Mouse (Mus musculus): Measurements from ENCODE around the gene Arf4. TPM values are rescaled to one million over a fixed set of nuclear protein-coding genes. Genes with fewer than 3 reads are reported as not detected.

Arf4 gene
- total and polyA plus RNA-seq, 3 experiments: 83.3 to 454 (median 205) TPM

GRCm38 (mm10) chr14:26609674-26610073, 28.2 kb upstream of the Arf4 start:
- ATAC-seq (ENCODE audit: extremely low read depth, insufficient number of reproducible peaks, low FRiP score, poor library complexity, severe bottlenecking): no peak
- Histone ChIP-seq H3K4me3 (ENCODE audit: low read depth, low read length) (no peak overlapping the region), H3K9me3 (replicated peaks) (no peaks in the 10 kb centered on the region), H3K36me3 (replicated peaks) (peaks cover 81% of the 10 kb centered on the region), H3K27me3 (ENCODE audit: insufficient read depth, low read length) (no peaks in the 10 kb centered on the region), H3K4me1 (ENCODE audit: insufficient read depth, low read depth, low read length) (peaks cover 32% of the 10 kb centered on the region)
- TF ChIP-seq TAL1 (conservative IDR thresholded peaks at IDR 0.05; ENCODE audit: low read depth, low read length): no peak
- no peak for TF ChIP-seq POLR2AphosphoS5 (IDR thresholded peaks at IDR 0.05; ENCODE audit: insufficient replicate concordance, low read depth, low read length)
- TF ChIP-seq CTCF (IDR thresholded peaks at IDR 0.05; ENCODE audit: low read depth, low read length): no peak
- no peak for TF ChIP-seq GATA1 (IDR thresholded peaks at IDR 0.05; ENCODE audit: borderline replicate concordance, low read length)
- TF ChIP-seq GATA2 (IDR thresholded peaks at IDR 0.05; ENCODE audit: borderline replicate concordance, low read depth, low read length): no peak
- DNase-seq (ENCODE audit: low spot score): no peak

GRCm38 (mm10) chr14:26610689-26611088, 27.2 kb upstream of the Arf4 start:
- DNase-seq (ENCODE audit: low spot score) (no peak), ATAC-seq (ENCODE audit: extremely low read depth, insufficient number of reproducible peaks, low FRiP score, poor library complexity, severe bottlenecking) (peak; percentile 56)
- TF ChIP-seq GATA2 (IDR thresholded peaks at IDR 0.05; ENCODE audit: borderline replicate concordance, low read depth, low read length): no peak
- TF ChIP-seq GATA1 (IDR thresholded peaks at IDR 0.05; ENCODE audit: borderline replicate concordance, low read length): no peak
- no peak for TF ChIP-seq TAL1 (conservative IDR thresholded peaks at IDR 0.05; ENCODE audit: low read depth, low read length)
- no peak for TF ChIP-seq CTCF (IDR thresholded peaks at IDR 0.05; ENCODE audit: low read depth, low read length)
- TF ChIP-seq POLR2AphosphoS5 (IDR thresholded peaks at IDR 0.05; ENCODE audit: insufficient replicate concordance, low read depth, low read length): no peak
- Histone ChIP-seq H3K4me1 (ENCODE audit: insufficient read depth, low read depth, low read length) (peaks cover 32% of the 10 kb centered on the region), H3K27me3 (ENCODE audit: insufficient read depth, low read length) (no peaks in the 10 kb centered on the region), H3K9me3 (replicated peaks) (no peaks in the 10 kb centered on the region), H3K4me3 (ENCODE audit: low read depth, low read length) (peak overlapping the region; percentile 30; the same call in 1 of the 2 replicates), H3K36me3 (replicated peaks) (peaks cover 79% of the 10 kb centered on the region)

GRCm38 (mm10) chr14:26625301-26625700, 12.6 kb upstream of the Arf4 start:
- Histone ChIP-seq H3K9me3 (replicated peaks) (no peaks in the 10 kb centered on the region), H3K27me3 (ENCODE audit: insufficient read depth, low read length) (no peaks in the 10 kb centered on the region), H3K36me3 (replicated peaks) (peaks cover 87% of the 10 kb centered on the region), H3K4me1 (ENCODE audit: insufficient read depth, low read depth, low read length) (peaks cover 5% of the 10 kb centered on the region; the same call in 1 of the 2 replicates), H3K4me3 (ENCODE audit: low read depth, low read length) (no peak overlapping the region)
- no peak for ATAC-seq (ENCODE audit: extremely low read depth, insufficient number of reproducible peaks, low FRiP score, poor library complexity, severe bottlenecking)
- no peak for TF ChIP-seq POLR2AphosphoS5 (IDR thresholded peaks at IDR 0.05; ENCODE audit: insufficient replicate concordance, low read depth, low read length)
- no peak for TF ChIP-seq GATA2 (IDR thresholded peaks at IDR 0.05; ENCODE audit: borderline replicate concordance, low read depth, low read length)
- no peak for TF ChIP-seq TAL1 (conservative IDR thresholded peaks at IDR 0.05; ENCODE audit: low read depth, low read length)
- no peak for TF ChIP-seq CTCF (IDR thresholded peaks at IDR 0.05; ENCODE audit: low read depth, low read length)
- no peak for TF ChIP-seq GATA1 (IDR thresholded peaks at IDR 0.05; ENCODE audit: borderline replicate concordance, low read length)
- no peak for DNase-seq (ENCODE audit: low spot score)

GRCm38 (mm10) chr14:26626605-26627140, 11.2 kb upstream of the Arf4 start:
- no peaks in the 10 kb centered on the region for H3K9me3 ChIP-seq (replicated peaks)

GRCm38 (mm10) chr14:26637025-26637850, 636 bp upstream of the Arf4 start:
- no peak for ATAC-seq (ENCODE audit: extremely low read depth, insufficient number of reproducible peaks, low FRiP score, poor library complexity, severe bottlenecking)

More at GRCm38 (mm10) chr14:26626605-26627140, 11.2 kb upstream of the Arf4 start:
- TF ChIP-seq TAL1 (conservative IDR thresholded peaks at IDR 0.05; ENCODE audit: low read depth, low read length): no peak
- no peaks in the 10 kb centered on the region for H3K27me3 ChIP-seq (ENCODE audit: insufficient read depth, low read length)
- H3K4me1 ChIP-seq (ENCODE audit: insufficient read depth, low read depth, low read length): peaks cover 5% of the 10 kb centered on the region; the same call in 1 of the 2 replicates
- peaks cover 82% of the 10 kb centered on the region for H3K36me3 ChIP-seq (replicated peaks)
- ATAC-seq (ENCODE audit: extremely low read depth, insufficient number of reproducible peaks, low FRiP score, poor library complexity, severe bottlenecking) (no peak), DNase-seq (ENCODE audit: low spot score) (no peak)
- H3K4me3 ChIP-seq (ENCODE audit: low read depth, low read length): no peak overlapping the region

GRCm38 (mm10) chr14:26638708-26639084, 822 bp downstream of the Arf4 start:
- Histone ChIP-seq H3K4me1 (ENCODE audit: insufficient read depth, low read depth, low read length) (peaks cover 40% of the 10 kb centered on the region), H3K9me3 (replicated peaks) (no peaks in the 10 kb centered on the region), H3K27me3 (ENCODE audit: insufficient read depth, low read length) (no peaks in the 10 kb centered on the region), H3K36me3 (replicated peaks) (peaks cover 6% of the 10 kb centered on the region), H3K4me3 (ENCODE audit: low read depth, low read length) (peak overlapping the region; percentile 84)
- peak; percentile 23; the same call in 1 of the 2 replicates for ATAC-seq (ENCODE audit: extremely low read depth, insufficient number of reproducible peaks, low FRiP score, poor library complexity, severe bottlenecking)
- no peak for TF ChIP-seq TAL1 (conservative IDR thresholded peaks at IDR 0.05; ENCODE audit: low read depth, low read length)
- no peak for TF ChIP-seq GATA2 (IDR thresholded peaks at IDR 0.05; ENCODE audit: borderline replicate concordance, low read depth, low read length)
- no peak for TF ChIP-seq POLR2AphosphoS5 (IDR thresholded peaks at IDR 0.05; ENCODE audit: insufficient replicate concordance, low read depth, low read length)
- TF ChIP-seq GATA1 (IDR thresholded peaks at IDR 0.05; ENCODE audit: borderline replicate concordance, low read length): no peak
- no peak for TF ChIP-seq CTCF (IDR thresholded peaks at IDR 0.05; ENCODE audit: low read depth, low read length)
- DNase-seq (ENCODE audit: low spot score): peak; percentile 34

More at GRCm38 (mm10) chr14:26637025-26637850, 636 bp upstream of the Arf4 start:
- no peak for TF ChIP-seq TAL1 (conservative IDR thresholded peaks at IDR 0.05; ENCODE audit: low read depth, low read length)
- no peak for TF ChIP-seq CTCF (IDR thresholded peaks at IDR 0.05; ENCODE audit: low read depth, low read length)
- TF ChIP-seq GATA2 (IDR thresholded peaks at IDR 0.05; ENCODE audit: borderline replicate concordance, low read depth, low read length): no peak
- TF ChIP-seq GATA1 (IDR thresholded peaks at IDR 0.05; ENCODE audit: borderline replicate concordance, low read length): no peak
- TF ChIP-seq POLR2AphosphoS5 (IDR thresholded peaks at IDR 0.05; ENCODE audit: insufficient replicate concordance, low read depth, low read length): no peak
- Histone ChIP-seq H3K4me1 (ENCODE audit: insufficient read depth, low read depth, low read length) (peaks cover 36% of the 10 kb centered on the region), H3K4me3 (ENCODE audit: low read depth, low read length) (peak overlapping the region; percentile 84), H3K9me3 (replicated peaks) (no peaks in the 10 kb centered on the region), H3K36me3 (replicated peaks) (peaks cover 13% of the 10 kb centered on the region), H3K27me3 (ENCODE audit: insufficient read depth, low read length) (no peaks in the 10 kb centered on the region)
- DNase-seq (ENCODE audit: low spot score): no peak
